In genomic region chr3:9341244-9341643, GRCm38 (mm10) we compare ENCODE assay signal across 8 mouse cellular contexts.
DNase-seq lines count a peak whose midpoint lies in the region; ATAC-seq and TF ChIP-seq lines count a peak whose summit lies in the region.
"Had no signal": no experiment of that assay in that cellular context is flagged by ENCODE, and none has a peak within 500 bp of the region (broad histone marks: within the 10 kb centered on the region; RNA-seq: fewer than 3 reads in every experiment).

No protein-coding gene starts in this region.

- no peaks in the 10 kb centered on the region for H3K9me3 ChIP-seq in lung, embryonic 16.5 days (ENCODE audit: control insufficient read depth, low read length)
- no peaks in the 10 kb centered on the region for H3K9me3 ChIP-seq in hindbrain, embryonic 11.5 days (ENCODE audit: control insufficient read depth, low read length)
- H3K9me3 ChIP-seq in limb, embryonic 15.5 days = no peaks in the 10 kb centered on the region
- no peaks in the 10 kb centered on the region for H3K9me3 ChIP-seq in stomach, embryonic 15.5 days

- no peak for TF ChIP-seq POLR2A in lung, adult 2 months (IDR thresholded peaks at IDR 0.05; ENCODE audit: borderline replicate concordance, extremely low read depth, low read depth, low read length)

- no peak for TF ChIP-seq CTCF in lung, adult 2 months (IDR thresholded peaks at IDR 0.05; ENCODE audit: insufficient read depth, low read length)

- H3K36me3 ChIP-seq in lung, embryonic 16.5 days (ENCODE audit: control insufficient read depth, insufficient read depth, low read length) = no peaks in the 10 kb centered on the region
- no peaks in the 10 kb centered on the region for H3K36me3 ChIP-seq in hindbrain, embryonic 11.5 days (ENCODE audit: control insufficient read depth, insufficient read depth, low read length)
- H3K36me3 ChIP-seq in limb, embryonic 15.5 days = no peaks in the 10 kb centered on the region
- no peaks in the 10 kb centered on the region for H3K36me3 ChIP-seq in stomach, embryonic 15.5 days

- H3K4me2 ChIP-seq in lung, embryonic 16.5 days (ENCODE audit: low read depth, low read length) = peak overlapping the region; percentile 67
- H3K4me2 ChIP-seq in hindbrain, embryonic 11.5 days (replicated peaks; ENCODE audit: low read depth, low read length) = peak overlapping the region; percentile 47; the same call in 1 of the 2 replicates
- peak overlapping the region; percentile 59; the same call in 1 of the 2 replicates for H3K4me2 ChIP-seq in limb, embryonic 15.5 days
- peak overlapping the region; percentile 79 for H3K4me2 ChIP-seq in stomach, embryonic 15.5 days

- WGBS in lung, embryonic 16.5 days = 27% methylated on average over 4 of the region's 4 CpGs
- 46% methylated on average over 4 of the region's 4 CpGs for WGBS in lung, adult 2 months
- 32% methylated on average over 4 of the region's 4 CpGs for WGBS in hindbrain, embryonic 11.5 days
- 39% methylated on average over 4 of the region's 4 CpGs for WGBS in limb, embryonic 15.5 days
- WGBS in stomach, embryonic 15.5 days = 28% methylated on average over 4 of the region's 4 CpGs

- peaks cover 22% of the 10 kb centered on the region for H3K4me1 ChIP-seq in lung, embryonic 16.5 days (replicated peaks; ENCODE audit: control insufficient read depth, insufficient read depth, low read length)
- H3K4me1 ChIP-seq in lung, adult 2 months (ENCODE audit: control insufficient read depth, insufficient read depth, low read length) = no peaks in the 10 kb centered on the region
- 0 out of 2 replicates have a peak, but pooled peaks cover 3% of the 10 kb centered on the region for H3K4me1 ChIP-seq in hindbrain, embryonic 11.5 days (replicated peaks; ENCODE audit: control insufficient read depth, insufficient read depth, low read length)
- H3K4me1 ChIP-seq in limb, embryonic 15.5 days = peaks cover 11% of the 10 kb centered on the region
- H3K4me1 ChIP-seq in stomach, embryonic 15.5 days = peaks cover 9% of the 10 kb centered on the region

- H3K9ac ChIP-seq in lung, embryonic 16.5 days (ENCODE audit: low read length) = no peak overlapping the region
- H3K9ac ChIP-seq in hindbrain, embryonic 11.5 days (ENCODE audit: low read depth, low read length) = no peak overlapping the region
- no peak overlapping the region for H3K9ac ChIP-seq in limb, embryonic 15.5 days
- H3K9ac ChIP-seq in stomach, embryonic 15.5 days = no peak overlapping the region

- no peak for DNase-seq in lung, adult 2 months
- no peak for DNase-seq in hindbrain, embryonic 11.5 days (ENCODE audit: low spot score)
- no peak for DNase-seq in urinary bladder, postnatal 14 days (ENCODE audit: low spot score)
- no peak for DNase-seq in embryo, embryonic 11 days
- DNase-seq: right cerebral cortex, postnatal 25 days had no signal

- H3K27ac ChIP-seq in lung, embryonic 16.5 days (ENCODE audit: low read length) = peak overlapping the region; percentile 43
- H3K27ac ChIP-seq in hindbrain, embryonic 11.5 days (ENCODE audit: low read depth, low read length) = no peak overlapping the region
- no peak overlapping the region for H3K27ac ChIP-seq in limb, embryonic 15.5 days
- H3K27ac ChIP-seq in stomach, embryonic 15.5 days = no peak overlapping the region

- H3K4me3 ChIP-seq in lung, embryonic 16.5 days (ENCODE audit: low read length) = no peak overlapping the region
- no peak overlapping the region for H3K4me3 ChIP-seq in lung, adult 2 months (replicated peaks; ENCODE audit: extremely low read depth, low read depth, low read length)
- H3K4me3 ChIP-seq in hindbrain, embryonic 11.5 days (ENCODE audit: low read depth, low read length) = no peak overlapping the region
- no peak overlapping the region for H3K4me3 ChIP-seq in limb, embryonic 15.5 days
- H3K4me3 ChIP-seq in stomach, embryonic 15.5 days (replicated peaks) = peak overlapping the region; percentile 32; the same call in 1 of the 2 replicates

- ATAC-seq in lung, embryonic 16.5 days (ENCODE audit: low read depth) = no peak
- no peak for ATAC-seq in hindbrain, embryonic 11.5 days (ENCODE audit: low FRiP score)
- ATAC-seq in limb, embryonic 15.5 days (ENCODE audit: insufficient number of reproducible peaks, low FRiP score, low TSS enrichment, low read depth) = no peak
- no peak for ATAC-seq in stomach, embryonic 15.5 days (ENCODE audit: insufficient read depth, low FRiP score, low read depth)

- no peaks in the 10 kb centered on the region; the same call in 1 of the 2 replicates for H3K27me3 ChIP-seq in lung, embryonic 16.5 days (ENCODE audit: control insufficient read depth, insufficient read depth, low read depth, low read length)
- no peaks in the 10 kb centered on the region for H3K27me3 ChIP-seq in hindbrain, embryonic 11.5 days (ENCODE audit: control insufficient read depth, insufficient read depth, low read length)
- peaks cover 13% of the 10 kb centered on the region; the same call in 1 of the 2 replicates for H3K27me3 ChIP-seq in limb, embryonic 15.5 days
- no peaks in the 10 kb centered on the region for H3K27me3 ChIP-seq in stomach, embryonic 15.5 days (replicated peaks)
